Mouse (Mus musculus) kidney, adult 8-10 months (tissue): Measurements from ENCODE around the gene Mpdz.
A peak's percentile ranks its signal among the peaks of the same experiment; 100 is the strongest.

ENCODE experiments used
- DNase-seq, 2 experiments: peaks; one replicate each; pipeline ENCODE4 v3.0.0; 2022

Gene Mpdz

GRCm38 (mm10) chr4:81389263-81389662, 53.4 kb downstream of the Mpdz start:
- DNase-seq = no peak

- DNase-seq = no peak
Measured at GRCm38 (mm10) chr4:81387644-81388043, 55.0 kb downstream of the Mpdz start.

- DNase-seq = no peak
Measured at GRCm38 (mm10) chr4:81372355-81372754, 70.3 kb downstream of the Mpdz start.

GRCm38 (mm10) chr4:81351368-81351767, 91.2 kb downstream of the Mpdz start:
- no peak for DNase-seq

GRCm38 (mm10) chr4:81348646-81349045, 94.0 kb downstream of the Mpdz start:
- DNase-seq = no peak

DNA sequence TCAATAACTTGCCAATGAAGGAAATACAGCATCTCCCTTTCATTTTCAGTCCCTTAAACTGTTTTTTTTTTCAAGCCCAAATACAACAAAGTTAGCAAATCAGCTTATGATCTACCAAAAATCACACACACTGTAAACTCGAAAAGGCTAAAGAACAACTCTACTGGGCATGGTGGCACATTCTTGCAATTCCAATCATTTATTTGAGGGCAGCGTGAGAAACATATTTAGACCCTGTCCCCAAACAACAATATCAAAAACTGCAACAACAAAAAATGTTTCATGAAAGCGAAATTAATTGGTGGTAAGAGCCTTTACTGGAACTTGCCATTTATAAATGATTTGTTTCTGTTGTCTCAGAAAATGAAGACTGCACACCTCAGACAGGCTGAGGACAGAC, 97.5 kb downstream of the Mpdz start:
- DNase-seq = no peak

DNA sequence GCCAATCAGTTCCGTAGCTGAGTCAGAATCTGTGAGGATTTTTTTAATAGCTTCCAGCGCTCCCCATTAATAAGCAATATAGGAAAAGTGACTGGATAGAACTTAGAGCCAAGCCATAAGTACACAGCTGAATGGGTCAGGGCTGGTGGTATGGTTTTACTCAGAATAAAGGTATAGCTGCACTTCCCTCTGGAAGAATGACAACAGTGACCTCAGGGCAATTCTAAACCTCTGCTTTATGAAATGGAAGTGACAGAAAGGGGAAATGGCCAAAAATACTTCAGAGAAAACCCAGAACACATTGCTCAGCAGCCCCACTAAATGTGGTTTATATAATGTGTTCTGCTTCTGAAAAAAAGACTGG, 109.0 kb downstream of the Mpdz start:
- DNase-seq = no peak

GRCm38 (mm10) chr4:81332901-81333627, 109.6 kb downstream of the Mpdz start:
- no peak for DNase-seq

DNA sequence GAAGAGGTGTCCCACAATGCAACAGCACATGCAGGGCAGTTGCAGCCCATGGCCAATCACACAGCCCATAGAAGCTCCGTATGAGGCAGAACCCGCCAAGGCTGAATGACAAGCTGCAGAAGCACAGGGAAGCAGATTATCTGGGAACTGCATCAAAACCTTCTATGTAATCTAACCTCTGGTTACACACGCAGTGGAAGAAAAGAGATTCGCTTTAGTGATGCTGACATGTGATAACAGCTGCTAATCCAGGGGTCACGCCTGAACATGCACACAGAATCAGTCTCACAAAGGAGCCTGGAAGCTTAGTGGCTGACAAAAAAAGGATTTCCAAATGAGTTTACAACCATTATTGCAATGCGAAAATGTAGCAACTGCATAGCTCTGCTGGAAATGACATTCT, 110.2 kb downstream of the Mpdz start:
- no peak for DNase-seq

GRCm38 (mm10) chr4:81327694-81328093, 114.9 kb downstream of the Mpdz start:
- no peak for DNase-seq

DNA sequence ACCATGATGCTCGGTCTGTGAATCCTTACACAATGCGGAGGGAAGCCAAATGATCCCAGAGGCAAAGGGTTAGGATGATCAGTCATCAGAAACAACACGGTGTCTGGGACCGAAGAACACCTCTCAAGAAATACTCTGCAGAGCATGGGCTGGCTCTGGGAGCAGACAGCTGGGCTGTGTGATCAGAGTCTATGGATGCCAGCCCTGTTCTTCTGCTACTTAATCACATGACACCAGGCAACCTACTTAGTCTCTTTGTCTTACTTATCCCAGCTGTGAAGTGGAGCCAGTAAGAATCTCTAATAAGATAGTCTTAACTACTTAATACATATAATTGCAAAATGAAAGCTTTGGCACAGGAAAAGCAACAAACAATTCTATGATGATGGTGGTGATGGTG, 118.8 kb downstream of the Mpdz start:
- no peak for DNase-seq

DNA sequence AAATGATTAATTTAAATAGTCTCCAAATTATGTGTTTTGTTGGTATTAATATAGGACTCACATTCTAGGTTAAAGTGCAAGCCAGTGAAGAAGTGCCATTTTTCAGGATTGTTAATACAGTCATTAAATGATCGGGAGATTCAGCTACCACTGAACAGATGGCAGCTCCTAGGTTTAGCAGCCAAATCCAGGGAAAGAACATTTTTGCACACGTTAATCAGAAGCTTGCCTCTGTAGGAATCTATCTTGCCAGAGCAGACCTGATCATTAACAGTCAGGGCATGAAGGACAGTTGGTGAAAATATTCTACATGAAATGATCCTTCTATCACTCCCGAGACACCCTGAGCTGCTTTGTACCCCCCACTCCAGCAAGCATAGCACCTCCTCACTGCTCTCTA, 120.4 kb downstream of the Mpdz start:
- DNase-seq = no peak

DNA sequence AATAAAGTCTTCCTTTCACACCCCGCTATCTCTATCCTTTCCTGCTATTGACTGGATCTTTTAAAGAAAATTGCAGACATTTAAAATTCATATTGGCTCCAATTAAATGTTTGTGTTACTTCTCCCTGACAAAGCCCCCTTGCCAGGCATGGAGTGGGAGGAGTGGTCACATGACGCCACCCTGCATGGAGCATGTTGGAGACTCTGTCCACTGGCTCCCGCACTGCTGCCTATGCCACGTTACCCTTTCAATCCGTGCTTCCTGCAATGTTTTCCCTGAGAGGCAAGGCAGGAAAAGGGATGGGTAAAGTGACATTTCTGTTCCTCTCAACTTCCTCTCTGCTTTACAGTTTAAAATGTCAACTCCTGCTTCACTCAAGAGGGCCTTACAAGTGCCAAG, 128.0 kb downstream of the Mpdz start:
- no peak for DNase-seq

DNA sequence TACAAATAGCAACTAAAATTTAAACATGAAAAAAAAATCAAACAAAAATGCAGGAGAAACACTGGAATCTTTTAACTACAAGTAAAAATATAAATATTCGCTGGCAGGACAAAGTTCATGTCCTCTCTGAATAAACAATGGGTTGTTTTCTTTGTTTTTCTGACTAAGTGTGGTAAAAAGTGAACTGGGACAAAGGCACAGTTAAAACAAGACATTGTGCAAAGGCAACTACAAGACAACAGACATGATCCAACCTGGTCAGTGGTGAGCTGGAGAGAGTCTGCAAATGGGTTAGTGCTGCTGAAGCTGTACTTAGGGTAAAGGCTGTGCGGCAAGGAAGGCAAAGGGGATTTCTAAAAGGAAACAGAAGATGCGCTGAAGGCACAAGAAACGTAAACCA, 129.4 kb downstream of the Mpdz start:
- no peak for DNase-seq

DNA sequence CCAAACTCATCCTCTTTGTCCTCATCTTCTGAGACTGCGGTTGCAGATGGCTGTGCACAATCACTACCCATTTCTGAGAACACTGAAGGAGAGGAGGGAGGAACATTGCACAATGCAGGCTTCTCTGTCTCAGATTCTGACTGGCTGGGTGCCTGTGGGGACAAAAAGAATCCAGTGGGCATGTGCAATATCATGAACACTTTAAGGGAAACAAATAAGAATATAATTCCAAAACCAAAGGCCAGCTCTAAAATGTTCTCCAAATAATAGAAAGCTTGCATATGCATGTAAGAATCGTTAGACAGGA, 132.5 kb downstream of the Mpdz start:
- DNase-seq = no peak

DNA sequence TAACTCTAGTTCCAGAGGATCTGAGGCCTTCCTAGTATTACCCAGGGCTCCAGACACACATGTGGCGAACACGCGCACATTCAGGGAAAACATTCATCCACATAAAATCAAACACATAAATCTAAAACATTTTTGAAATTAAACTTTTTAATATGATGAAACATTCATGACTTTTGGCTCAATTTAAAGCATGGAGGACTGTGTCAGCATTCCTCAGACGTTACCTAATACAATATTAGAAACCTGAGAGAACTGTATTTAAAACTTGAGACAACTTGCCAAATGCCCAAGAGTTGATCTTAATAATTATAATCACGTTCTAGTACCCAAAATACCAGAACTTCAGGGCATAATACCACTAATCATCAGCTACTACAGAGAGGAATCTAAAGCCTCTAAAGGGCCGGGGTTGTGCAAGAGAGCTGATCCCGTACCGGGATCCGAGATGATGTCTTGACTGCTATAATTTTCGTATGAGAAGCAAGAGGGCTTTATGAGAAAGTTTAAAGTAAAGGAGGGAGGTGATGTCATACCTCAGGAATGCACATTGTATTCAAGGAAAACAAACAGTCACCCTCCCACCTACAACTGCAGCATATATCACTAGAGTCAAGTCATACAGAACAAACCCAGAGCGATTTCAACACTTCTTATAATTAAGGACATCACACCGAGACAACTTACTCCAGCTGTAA, 133.0 kb downstream of the Mpdz start:
- no peak for DNase-seq

GRCm38 (mm10) chr4:81307596-81308265, 134.9 kb downstream of the Mpdz start:
- no peak for DNase-seq

DNA sequence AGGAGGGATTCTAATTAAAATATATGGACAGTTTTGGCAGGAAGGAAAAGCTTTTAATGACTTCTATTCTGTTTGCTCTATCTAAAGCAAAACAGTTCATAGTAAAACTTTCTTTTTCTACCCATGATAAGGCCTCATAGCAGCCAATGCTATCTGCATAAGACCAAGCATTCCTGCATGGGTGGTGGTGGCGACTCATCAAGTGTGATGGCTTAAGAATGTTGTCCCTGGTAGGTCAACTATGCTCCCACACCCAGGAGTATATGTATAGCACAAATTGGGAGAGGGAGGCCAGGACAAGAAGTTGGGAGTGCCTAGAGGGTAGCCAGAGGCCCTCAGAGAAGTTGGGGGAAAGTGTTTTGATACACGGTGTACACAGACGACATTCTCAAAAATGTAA, 140.6 kb downstream of the Mpdz start:
- no peak for DNase-seq

- no peak for DNase-seq
Measured at GRCm38 (mm10) chr4:81298384-81298783, 144.2 kb downstream of the Mpdz start.

DNA sequence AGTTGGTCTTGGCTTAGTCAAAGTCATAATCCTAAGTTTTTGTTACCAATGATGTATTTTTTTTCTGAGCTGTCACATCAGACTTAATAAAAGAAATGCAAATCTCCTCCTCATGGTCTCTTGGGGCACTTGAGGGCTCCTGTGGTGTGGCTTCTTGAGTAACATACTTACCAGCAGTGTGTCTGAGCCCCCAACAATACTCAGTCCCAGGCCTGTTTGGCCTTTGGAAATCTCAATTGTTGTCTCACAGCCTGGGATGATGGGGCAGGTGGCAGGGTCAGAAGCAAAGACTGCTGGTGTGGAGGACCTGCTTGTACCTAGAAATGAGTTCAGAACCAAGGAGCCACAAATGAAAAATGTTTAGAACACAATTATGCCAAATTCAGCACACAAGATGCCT, 149.3 kb downstream of the Mpdz start:
- DNase-seq = no peak

DNA sequence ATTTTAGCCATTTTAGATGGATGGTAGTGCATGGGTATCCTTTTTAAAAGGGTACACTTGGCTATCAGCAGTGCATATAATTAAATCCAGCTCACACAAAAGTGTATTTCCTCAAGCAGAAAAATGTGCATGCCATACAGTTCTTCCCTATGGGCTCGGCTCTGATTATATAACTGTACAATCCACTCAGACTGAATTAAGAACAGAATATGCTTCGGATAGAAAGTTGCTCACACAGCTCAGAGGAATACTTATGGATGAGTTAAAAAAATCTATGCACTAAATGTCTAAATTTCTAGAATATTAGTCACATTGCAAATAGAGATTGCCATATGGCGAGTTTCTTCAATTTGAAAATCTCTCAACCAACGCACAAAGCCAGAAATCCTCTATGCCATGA, 157.1 kb downstream of the Mpdz start:
- DNase-seq = no peak

DNA sequence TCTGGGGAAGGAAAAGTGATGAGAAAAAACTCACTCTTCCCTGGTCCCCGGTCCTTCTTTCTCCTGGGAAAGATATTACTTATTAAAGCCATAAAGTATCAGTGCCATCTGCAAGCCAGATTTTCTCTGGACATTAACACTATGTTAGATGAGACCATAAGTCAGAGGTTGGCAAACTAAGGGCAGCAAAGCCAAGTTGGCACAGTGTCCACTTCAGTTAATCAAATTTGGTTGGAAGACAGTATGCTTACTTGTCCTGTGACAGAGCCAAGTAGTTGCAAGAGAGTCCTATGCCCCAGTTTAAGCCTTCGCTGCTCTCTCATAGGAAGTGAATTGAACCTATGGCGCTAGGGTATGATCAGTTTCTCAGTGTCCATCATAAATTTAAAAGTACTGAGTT, 159.0 kb downstream of the Mpdz start:
- peak; percentile 16 to 31 for DNase-seq

DNA sequence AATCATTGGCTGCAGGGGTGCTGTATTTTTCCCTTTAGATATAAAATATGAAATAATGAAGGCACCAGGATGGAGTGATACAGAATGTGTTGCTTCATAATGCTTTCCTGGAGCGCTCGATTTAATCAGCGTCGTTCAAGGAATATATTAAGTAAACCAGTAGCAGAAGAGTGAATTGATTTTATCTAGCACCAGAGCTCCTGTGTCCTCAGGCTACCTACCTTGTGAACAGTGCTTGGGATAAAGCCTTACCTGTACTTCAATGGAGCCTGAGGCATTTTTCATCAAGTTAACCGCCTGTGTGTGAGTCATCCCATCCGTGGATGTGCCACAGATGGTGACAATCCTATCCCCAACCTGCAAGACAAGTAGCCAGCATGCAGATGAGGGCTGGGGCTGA, 159.5 kb downstream of the Mpdz start:
- DNase-seq = no peak

DNA sequence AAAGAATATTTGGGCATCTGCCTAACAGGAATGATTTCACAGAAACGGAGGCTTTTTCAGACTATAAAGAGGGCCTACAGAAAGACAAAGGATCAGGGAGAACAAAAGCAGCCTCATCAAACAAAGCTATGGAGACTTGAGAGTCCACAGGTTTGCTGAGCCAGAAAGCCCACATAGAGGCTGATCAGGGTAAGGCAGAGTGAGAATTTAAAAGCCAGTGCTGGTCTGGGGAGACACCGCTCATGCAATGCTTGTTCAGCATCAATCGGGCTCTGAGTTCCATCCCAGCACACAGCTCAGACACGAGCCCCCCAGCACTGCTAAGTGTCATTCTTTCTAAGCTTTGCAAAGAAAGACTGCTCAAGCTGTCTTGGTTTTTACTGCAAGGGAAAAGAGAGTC, 162.5 kb downstream of the Mpdz start:
- no peak for DNase-seq

DNA sequence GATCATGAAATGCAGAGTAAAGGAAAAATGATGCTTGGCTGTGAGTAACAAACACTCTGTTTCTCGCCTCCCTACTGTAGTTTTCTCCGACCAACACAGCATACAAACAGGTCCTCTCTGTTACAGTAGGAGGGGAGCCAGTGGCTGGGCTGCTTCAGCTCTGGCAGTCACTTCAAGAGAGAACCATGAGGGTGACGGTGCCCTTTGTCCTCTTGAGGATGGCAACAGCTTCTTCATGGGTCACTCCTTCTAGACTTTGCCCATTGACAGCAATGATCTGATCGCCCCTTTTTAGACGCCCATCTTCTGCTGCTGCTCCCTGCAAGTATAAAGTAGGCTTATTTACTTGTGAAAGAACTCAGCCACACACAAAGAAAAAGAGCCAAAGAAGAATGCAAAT, 163.2 kb downstream of the Mpdz start:
- DNase-seq = peak; percentile 79 to 84
